Mouse (Mus musculus) kidney, postnatal 10 days (tissue): Measurements from ENCODE around the gene Gtpbp2.

Experiments
- DNase-seq: peaks from one replicate; pipeline ENCODE4 v3.0.0; 2021; ENCODE audit warnings: mixed read lengths

The Gtpbp2 gene

GRCm38 (mm10) chr17:46160686-46161085, at the start of gene Gtpbp2:
Gene Gtpbp2 (plus strand): TSS chr17:46161032.
- peak; percentile 97 for DNase-seq

GRCm38 (mm10) chr17:46115489-46115888, 45.3 kb upstream of the Gtpbp2 start:
- DNase-seq = no peak

GRCm38 (mm10) chr17:46116138-46116537, 44.7 kb upstream of the Gtpbp2 start:
- DNase-seq = no peak

GRCm38 (mm10) chr17:46116881-46117280, 44.0 kb upstream of the Gtpbp2 start:
- DNase-seq = no peak

- DNase-seq = no peak
Measured at GRCm38 (mm10) chr17:46117623-46118422, 43.0 kb upstream of the Gtpbp2 start.

GRCm38 (mm10) chr17:46118423-46118850, 42.4 kb upstream of the Gtpbp2 start:
- no peak for DNase-seq

GRCm38 (mm10) chr17:46119641-46120040, 41.2 kb upstream of the Gtpbp2 start:
- DNase-seq = no peak

- no peak for DNase-seq
Measured at GRCm38 (mm10) chr17:46122791-46123190, 38.0 kb upstream of the Gtpbp2 start.

GRCm38 (mm10) chr17:46123285-46123684, 37.5 kb upstream of the Gtpbp2 start:
- DNase-seq = no peak

GRCm38 (mm10) chr17:46123953-46124700, 36.7 kb upstream of the Gtpbp2 start:
- DNase-seq = no peak

- DNase-seq = peak; percentile 65
Measured at GRCm38 (mm10) chr17:46126608-46127007, 34.2 kb upstream of the Gtpbp2 start.

GRCm38 (mm10) chr17:46127814-46128493, 32.9 kb upstream of the Gtpbp2 start:
- DNase-seq = no peak

GRCm38 (mm10) chr17:46129741-46130498, 30.9 kb upstream of the Gtpbp2 start:
- DNase-seq = peak; percentile 44

- peak; percentile 90 for DNase-seq
Measured at GRCm38 (mm10) chr17:46132058-46132718, 28.6 kb upstream of the Gtpbp2 start.

- DNase-seq = no peak
Measured at GRCm38 (mm10) chr17:46132862-46133261, 28.0 kb upstream of the Gtpbp2 start.

GRCm38 (mm10) chr17:46138563-46139236, 22.1 kb upstream of the Gtpbp2 start:
- no peak for DNase-seq

GRCm38 (mm10) chr17:46139872-46140271, 21.0 kb upstream of the Gtpbp2 start:
- DNase-seq = no peak

GRCm38 (mm10) chr17:46143578-46144423, 17.0 kb upstream of the Gtpbp2 start, which contains the start of gene Rsph9:
Gene Rsph9 (minus strand): TSS chr17:46144216.
- DNase-seq = peak; percentile 91

GRCm38 (mm10) chr17:46152847-46153782, 7.7 kb upstream of the Gtpbp2 start, which contains the start of gene Mad2l1bp:
Gene Mad2l1bp (minus strand): TSS chr17:46153553.
- DNase-seq = peak; percentile 93
